10 mouse cellular contexts compared by ENCODE assay signal in the genomic region with DNA sequence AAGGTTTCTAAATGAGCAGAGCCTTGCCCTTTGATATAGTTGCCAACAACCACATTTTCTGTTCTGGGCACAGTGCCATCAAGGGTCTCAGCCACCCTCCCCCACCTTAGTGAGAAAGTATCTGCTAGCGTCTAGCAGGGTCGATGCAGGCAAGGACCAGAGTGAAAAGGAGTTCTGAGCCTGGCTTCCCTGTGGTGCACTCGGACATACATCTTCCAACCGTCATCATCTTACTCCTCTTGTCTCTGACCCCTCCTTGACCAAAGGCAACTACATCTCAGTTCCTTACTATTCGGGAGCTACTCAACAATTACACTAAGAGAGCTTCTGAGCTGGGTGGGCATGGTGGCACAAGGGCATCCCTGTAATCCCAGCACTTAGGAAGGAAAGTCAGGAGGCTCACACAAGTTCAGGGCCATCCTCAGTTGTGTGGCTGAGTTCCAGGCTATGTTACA. TPM values are rescaled to one million over a fixed set of nuclear protein-coding genes. Genes with fewer than 3 reads are reported as not detected.
A peak's percentile ranks its signal among the peaks of the same experiment; 100 is the strongest.
DNase-seq lines count a peak whose midpoint lies in the region; ATAC-seq and TF ChIP-seq lines count a peak whose summit lies in the region.
"Had no signal": no experiment of that assay in that cellular context is flagged by ENCODE, and none has a peak within 500 bp of the region (broad histone marks: within the 10 kb centered on the region; RNA-seq: fewer than 3 reads in every experiment).

No protein-coding gene starts in this region.

- H3K36me3 ChIP-seq in kidney, embryonic 14.5 days (ENCODE audit: control insufficient read depth, insufficient read depth, low read length) = no peaks in the 10 kb centered on the region
- no peaks in the 10 kb centered on the region for H3K36me3 ChIP-seq in hindbrain, postnatal 0 days (ENCODE audit: insufficient read depth, low read length)
- H3K36me3 ChIP-seq: liver, embryonic 15.5 days had no signal

- peak; percentile 54; the same call in 1 of the 2 replicates for ATAC-seq in kidney, embryonic 14.5 days (ENCODE audit: low FRiP score, low TSS enrichment)
- peak; percentile 27; the same call in 1 of the 2 replicates for ATAC-seq in hindbrain, postnatal 0 days

- H3K27ac ChIP-seq in kidney, embryonic 14.5 days (ENCODE audit: low read depth, low read length) = no peak overlapping the region
- no peak overlapping the region for H3K27ac ChIP-seq in hindbrain, postnatal 0 days
- 0 out of 2 replicates have a peak overlapping the region, but pooled peaks have one; percentile 12 for H3K27ac ChIP-seq in olfactory bulb, adult 2 months (ENCODE audit: insufficient read depth, low read depth, low read length)

- H3K27me3 ChIP-seq in kidney, embryonic 14.5 days (ENCODE audit: control insufficient read depth, insufficient read depth, low read length) = no peaks in the 10 kb centered on the region
- no peaks in the 10 kb centered on the region for H3K27me3 ChIP-seq in hindbrain, postnatal 0 days (ENCODE audit: insufficient read depth, low read length)

- TF ChIP-seq CTCF in hindbrain, postnatal 0 days (IDR thresholded peaks at IDR 0.05; ENCODE audit: low read depth) = no peak
- no peak for TF ChIP-seq CTCF in olfactory bulb, adult 2 months (IDR thresholded peaks at IDR 0.05; ENCODE audit: insufficient read depth, low read depth, low read length)

- no peak for TF ChIP-seq POLR2A in olfactory bulb, adult 2 months (IDR thresholded peaks at IDR 0.05; ENCODE audit: insufficient read depth, low read depth, low read length)

- no peaks in the 10 kb centered on the region for H3K9me3 ChIP-seq in kidney, embryonic 14.5 days (ENCODE audit: control insufficient read depth, low read length)
- no peaks in the 10 kb centered on the region for H3K9me3 ChIP-seq in hindbrain, postnatal 0 days (ENCODE audit: low read length)
- H3K9me3 ChIP-seq: liver, embryonic 15.5 days had no signal

- 75% methylated on average over 5 of the region's 5 CpGs for WGBS in kidney, embryonic 14.5 days
- 17% methylated on average over 5 of the region's 5 CpGs for WGBS in hindbrain, postnatal 0 days
- WGBS in olfactory bulb, adult 2 months = 52% methylated on average over 5 of the region's 5 CpGs

- no peak overlapping the region for H3K9ac ChIP-seq in kidney, embryonic 14.5 days (ENCODE audit: low read depth, low read length)
- H3K9ac ChIP-seq in hindbrain, postnatal 0 days (replicated peaks; ENCODE audit: low read length) = no peak overlapping the region

- DNase-seq in kidney, adult 18-20 months = no peak
- DNase-seq in T-cell, adult 2 months (ENCODE audit: low spot score) = peak; percentile 16
- peak; percentile 32 for DNase-seq in hindbrain, postnatal 0 days (ENCODE audit: low spot score)
- DNase-seq in cerebellum, postnatal 36 days = no peak
- no peak for DNase-seq in ovary, postnatal 14 days (ENCODE audit: low spot score)
- DNase-seq in adrenal gland, postnatal 25 days = no peak
- DNase-seq: embryo, embryonic 11 days had no signal

- H3K4me3 ChIP-seq in kidney, embryonic 14.5 days (ENCODE audit: low read length) = no peak overlapping the region
- H3K4me3 ChIP-seq in hindbrain, postnatal 0 days (ENCODE audit: low read length) = no peak overlapping the region
- H3K4me3 ChIP-seq in olfactory bulb, adult 2 months (ENCODE audit: insufficient read depth, low read depth, low read length) = no peak overlapping the region

- no peak overlapping the region for H3K4me2 ChIP-seq in kidney, embryonic 14.5 days (replicated peaks; ENCODE audit: low read depth, low read length)
- H3K4me2 ChIP-seq in hindbrain, postnatal 0 days (ENCODE audit: low read depth, low read length) = 0 out of 2 replicates have a peak overlapping the region, but pooled peaks have one; percentile 1

- no peaks in the 10 kb centered on the region for H3K4me1 ChIP-seq in kidney, embryonic 14.5 days (ENCODE audit: control insufficient read depth, insufficient read depth, low read length)
- no peaks in the 10 kb centered on the region for H3K4me1 ChIP-seq in hindbrain, postnatal 0 days (ENCODE audit: insufficient read depth, low read length)
- peaks cover 6% of the 10 kb centered on the region; the same call in 1 of the 2 replicates for H3K4me1 ChIP-seq in olfactory bulb, adult 2 months (ENCODE audit: control insufficient read depth, insufficient read depth, low read length)

RNA-seq across cellular contexts. Expression of a gene that starts 48.5 kb away (rescaled TPM):
- polyA plus RNA-seq in kidney, embryonic 14.5 days (2014; fragmentation: Nextera tagmentation; extraction: Ambion mirVana) = 76.5 and 81.6 TPM in 2 replicates
- 44.7 and 51.2 TPM in 2 replicates for total RNA-seq in hindbrain, postnatal 0 days (2014; rRNA removed)
- 119 and 124 TPM in 2 replicates for polyA plus RNA-seq in hindbrain, postnatal 0 days (2015; fragmentation: Nextera tagmentation; extraction: Ambion mirVana)
- polyA plus RNA-seq in olfactory bulb, adult 2 months (2012; ENCODE audit: insufficient read depth, insufficient read length, low replicate concordance, missing spikeins) = 94.8 and 315 TPM in 2 replicates
- total RNA-seq in adrenal gland, postnatal 25 days (2021) = 77.2 and 90.2 TPM in 2 replicates

Comparison
In these comparisons a context has a peak if more than half of its experiments do, and no peak if none do; other contexts are left out.
1. DNase-seq: peak in T-cell, adult 2 months (single experiment) and hindbrain, postnatal 0 days (single experiment); none in kidney, adult 18-20 months (single experiment), cerebellum, postnatal 36 days (0 of 2), ovary, postnatal 14 days (single experiment) and adrenal gland, postnatal 25 days (single experiment).